Mouse (Mus musculus) gastrocnemius, adult 18-20 months (tissue): ENCODE measurements around the gene Fgfr2. TPM values are rescaled to one million over a fixed set of nuclear protein-coding genes. Genes with fewer than 3 reads are reported as not detected.

Source experiments
- DNase-seq: peaks from one replicate; pipeline ENCODE4 v3.0.0; 2021; ENCODE audit warnings: low spot score
- total RNA-seq, 2 experiments: library from RNA; stranded (reverse); gene quantifications; 2 replicates each; pipeline ENCODE4 v1.2.3; 2021

Fgfr2 gene
- total RNA-seq, 2 experiments from 2014 or later: 0.43 to 0.88 TPM

DNA sequence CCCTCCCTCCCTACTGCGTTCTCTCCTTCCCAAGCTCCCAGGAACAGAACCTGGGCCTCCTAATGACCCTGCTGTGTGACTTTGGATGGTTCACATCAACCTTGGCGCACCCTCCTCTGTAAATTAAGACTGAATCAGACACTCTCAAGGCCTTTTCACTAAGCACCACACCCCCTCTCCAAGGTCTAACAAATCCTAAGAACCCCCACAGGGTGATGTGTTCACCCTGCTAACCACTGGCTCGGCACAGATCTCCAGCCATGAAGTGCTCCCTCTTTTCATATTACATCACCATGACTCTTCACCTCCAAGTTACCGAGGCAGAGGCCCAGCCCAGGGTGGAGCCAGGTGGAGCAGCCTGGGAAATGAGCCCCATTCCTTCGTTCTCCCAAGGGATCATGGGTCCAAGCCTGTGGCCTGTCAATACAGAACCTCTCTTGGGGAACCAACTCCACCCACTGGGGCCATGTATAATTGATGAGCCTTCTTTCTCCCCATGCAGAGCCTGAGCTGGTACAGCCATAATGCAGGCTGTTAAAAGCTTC, 777.6 kb downstream of the Fgfr2 start:
- DNase-seq: no peak

DNA sequence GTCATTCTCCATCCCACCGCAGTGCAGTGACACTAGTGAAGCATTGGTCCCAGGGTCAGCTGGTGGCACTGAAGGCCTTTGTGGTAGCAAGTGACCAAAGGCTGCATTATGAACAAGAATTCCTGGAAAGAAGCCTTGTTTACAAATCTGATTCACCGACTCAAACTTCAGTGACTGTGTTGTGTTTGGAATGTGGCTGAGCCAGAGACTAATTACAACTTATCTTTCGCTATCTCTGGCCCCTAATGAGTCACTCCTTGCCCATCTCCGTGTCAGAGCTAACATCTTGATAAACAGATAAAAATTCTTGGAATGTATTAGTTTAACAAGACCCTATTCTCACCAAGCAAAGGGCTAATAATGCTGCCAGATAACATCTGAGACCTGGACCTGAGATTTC, 778.5 kb downstream of the Fgfr2 start:
- DNase-seq: no peak

DNA sequence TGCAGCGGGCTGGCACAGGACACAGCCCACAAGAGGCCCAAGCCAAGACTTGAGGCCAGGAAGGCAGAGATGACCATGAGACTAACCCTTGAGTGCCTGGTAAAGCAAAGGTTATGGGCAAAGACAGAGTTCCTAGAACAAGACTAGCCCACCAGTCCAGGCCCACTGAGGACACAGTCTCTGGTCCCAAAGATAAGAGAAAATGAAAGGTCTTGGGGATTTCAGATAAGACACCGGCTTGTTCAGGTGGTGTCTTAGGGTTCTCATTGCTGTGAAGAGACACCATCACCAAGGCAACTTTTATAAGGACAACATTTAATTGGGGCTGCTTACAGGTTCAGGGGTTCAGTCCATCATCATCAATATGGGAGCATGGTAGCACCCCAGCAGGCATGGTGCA, 779.2 kb downstream of the Fgfr2 start:
- DNase-seq: no peak

DNA sequence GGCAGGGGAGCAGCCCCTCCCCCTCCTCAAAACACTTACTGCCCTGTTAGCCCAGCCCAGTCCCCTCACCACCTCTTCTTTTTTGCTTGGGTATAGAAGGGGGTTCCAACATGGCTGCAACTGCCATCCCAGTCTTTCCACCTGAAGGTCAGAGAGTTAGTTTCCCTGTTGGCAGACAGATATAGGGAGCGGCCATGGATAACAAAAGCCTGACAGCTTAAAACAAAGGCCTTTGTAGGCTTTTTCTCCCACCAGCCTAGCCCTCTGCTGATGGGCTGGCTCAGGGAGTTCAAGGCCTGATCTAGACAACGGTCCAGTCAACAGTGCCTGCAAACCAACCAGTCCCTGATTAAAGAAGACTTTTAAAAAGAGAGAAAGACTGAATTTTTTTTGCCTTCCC, 780.0 kb downstream of the Fgfr2 start:
- DNase-seq: no peak

DNA sequence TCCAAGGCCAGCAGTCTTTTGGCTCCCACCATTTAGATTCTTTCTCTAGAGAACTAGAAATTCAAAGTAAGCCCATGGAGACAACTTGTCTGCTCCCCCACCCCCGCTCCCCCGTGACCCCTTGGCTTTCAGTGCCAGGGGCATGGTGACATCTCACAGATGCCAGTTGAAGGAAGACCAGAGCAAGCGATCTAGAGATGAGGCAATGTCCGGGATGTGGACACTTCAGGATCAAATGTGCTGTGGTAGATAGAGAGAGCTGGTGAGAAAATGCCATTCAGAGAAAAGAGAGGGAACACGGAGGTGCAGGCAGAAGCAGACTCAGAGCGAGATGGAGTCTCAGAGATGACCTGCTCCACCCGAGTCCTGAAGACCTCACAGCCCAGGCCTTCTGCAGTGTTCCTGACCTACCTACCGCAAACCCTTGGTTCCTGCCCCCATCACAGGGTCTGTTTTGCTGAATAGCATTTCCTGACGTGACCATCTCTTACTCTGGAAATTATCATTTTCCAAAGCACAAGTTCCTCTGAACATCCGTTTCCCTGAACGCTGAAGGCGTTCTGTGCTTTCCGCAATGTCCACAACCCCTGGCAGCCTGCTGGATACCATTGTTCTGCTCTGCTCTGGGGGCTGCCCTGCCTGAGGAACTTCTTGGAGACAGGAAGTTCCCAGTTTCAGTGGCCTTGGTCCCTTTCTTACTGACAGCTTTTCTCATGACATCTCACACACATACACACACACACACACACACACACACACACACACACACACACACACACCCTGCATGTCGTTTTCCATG, 783.9 kb downstream of the Fgfr2 start:
- DNase-seq: no peak

DNA sequence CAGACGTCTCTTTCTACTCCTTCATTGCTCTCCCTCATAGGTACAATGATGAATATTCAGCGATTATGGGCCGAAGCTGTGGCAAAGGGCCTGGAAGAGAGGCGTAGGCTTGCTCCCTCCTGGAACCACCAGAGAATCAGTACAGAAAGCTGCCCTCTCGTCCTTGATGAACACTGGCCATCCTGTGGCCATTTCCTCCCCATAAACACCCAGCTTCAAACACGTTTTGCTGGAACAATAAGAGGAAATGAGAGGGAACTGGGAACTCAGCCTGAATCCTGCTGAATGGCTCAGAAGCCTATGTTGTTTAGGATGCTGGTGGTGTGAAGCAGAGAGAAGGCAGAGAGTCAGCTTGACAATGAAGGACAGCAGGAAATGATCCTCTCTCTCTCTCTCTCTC, 784.8 kb downstream of the Fgfr2 start:
- no peak for DNase-seq

DNA sequence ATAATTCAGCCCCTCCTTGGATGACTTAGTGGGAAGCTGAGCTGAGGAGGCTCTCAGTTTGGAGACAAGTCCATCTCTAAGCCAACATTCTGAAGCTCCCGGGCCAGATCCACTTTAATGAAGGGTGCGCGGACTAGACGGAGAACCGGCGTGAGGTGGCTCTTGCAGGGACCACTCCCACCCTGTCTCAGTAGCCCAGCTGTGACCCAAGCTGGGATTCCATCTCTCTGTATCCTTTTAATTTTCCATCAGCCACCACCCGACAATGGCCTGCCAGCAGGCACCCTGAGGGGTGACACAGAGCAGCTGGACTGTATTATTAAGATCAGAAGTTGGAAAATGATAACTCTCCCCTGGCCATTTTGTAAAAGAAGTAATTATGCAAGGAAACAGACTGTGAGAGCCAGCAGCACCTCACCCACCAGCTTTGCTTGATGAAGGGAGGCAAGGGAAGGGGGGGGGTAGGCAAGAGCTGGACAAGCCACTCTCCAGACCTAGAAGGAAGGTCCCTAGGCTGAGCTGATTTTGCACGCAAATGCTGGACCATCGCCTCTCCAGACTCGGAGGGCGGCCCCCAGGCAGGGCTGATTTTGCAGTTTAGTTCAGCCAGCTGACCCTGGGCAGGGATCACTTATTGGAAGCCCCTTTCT, 785.8 kb downstream of the Fgfr2 start:
- DNase-seq: no peak

DNA sequence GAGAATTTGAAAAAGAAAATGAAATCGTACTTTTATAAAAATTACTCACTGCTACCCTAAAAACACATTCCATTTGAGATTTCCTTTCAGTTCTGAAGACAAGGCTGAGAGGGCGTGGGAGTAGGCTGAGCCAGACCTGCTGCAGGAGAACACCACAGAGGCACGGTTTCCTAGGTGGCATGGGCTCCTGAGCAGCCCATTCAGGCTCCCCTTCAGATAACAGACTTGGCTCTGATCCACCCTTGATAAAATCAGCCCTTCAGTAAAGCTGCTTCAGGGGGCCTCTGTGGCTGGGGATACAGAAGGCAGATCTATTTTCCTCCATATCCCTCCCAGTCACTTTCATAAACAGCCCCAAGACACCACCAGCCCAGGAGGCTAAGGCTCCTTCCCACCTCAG, 786.4 kb downstream of the Fgfr2 start:
- DNase-seq: no peak

DNA sequence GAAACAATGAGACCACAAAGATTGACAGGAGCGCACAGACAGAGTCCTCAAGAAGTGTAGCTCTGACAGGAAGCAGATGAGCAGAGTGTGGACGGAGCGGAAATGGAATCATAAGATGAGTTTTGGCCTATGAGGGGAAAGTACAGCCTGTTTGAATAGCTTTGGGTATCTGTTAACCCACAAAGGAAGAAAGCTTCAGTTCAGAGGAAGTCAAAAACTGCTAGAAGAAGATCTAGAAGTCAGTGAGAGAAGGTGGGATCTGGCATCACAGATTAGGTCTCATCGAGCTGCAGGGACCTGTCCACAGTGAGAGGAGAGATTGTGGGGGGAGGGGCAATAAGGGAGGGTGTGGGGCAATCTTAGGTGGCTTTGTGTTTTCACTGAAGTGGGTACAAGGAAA, 787.8 kb downstream of the Fgfr2 start:
- no peak for DNase-seq

DNA sequence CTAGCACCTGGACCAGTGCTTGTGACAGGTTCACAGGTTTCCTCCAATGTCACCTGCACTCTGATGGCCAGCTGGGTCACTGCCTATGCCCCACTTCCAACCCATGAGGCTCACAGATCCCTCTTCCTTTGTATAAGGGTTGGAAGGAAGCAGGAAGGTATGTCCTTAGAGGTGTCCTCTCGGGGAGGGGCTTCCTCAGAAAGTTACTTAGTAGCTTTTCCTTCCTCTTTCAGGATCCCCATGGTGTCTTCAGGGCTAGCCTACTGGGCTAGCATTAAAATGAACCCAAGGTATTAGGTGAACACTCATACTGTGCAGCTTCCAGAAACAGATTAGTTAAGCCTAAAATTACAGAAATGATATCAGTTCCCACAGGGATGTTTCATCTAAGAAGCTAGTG, 790.1 kb downstream of the Fgfr2 start:
- DNase-seq: no peak

DNA sequence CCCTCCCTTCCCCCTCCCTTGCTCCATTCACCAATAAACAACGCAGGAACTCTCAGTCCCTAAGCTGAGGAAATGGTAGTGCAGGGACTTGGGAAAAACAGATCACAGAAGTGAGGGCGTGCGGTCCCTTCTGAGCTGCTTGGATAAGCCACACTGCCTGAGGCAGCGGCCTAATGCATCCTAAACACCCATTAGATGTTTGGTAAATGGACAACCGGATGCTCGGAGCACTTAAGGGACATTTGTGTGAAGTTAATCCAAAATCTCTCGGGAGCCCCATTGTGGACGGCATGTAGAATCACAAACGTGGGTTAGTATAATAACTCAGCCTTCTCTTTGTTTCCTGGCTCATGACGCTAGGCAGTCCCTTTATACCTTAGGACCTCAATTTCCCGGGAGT, 791.0 kb downstream of the Fgfr2 start:
- no peak for DNase-seq

DNA sequence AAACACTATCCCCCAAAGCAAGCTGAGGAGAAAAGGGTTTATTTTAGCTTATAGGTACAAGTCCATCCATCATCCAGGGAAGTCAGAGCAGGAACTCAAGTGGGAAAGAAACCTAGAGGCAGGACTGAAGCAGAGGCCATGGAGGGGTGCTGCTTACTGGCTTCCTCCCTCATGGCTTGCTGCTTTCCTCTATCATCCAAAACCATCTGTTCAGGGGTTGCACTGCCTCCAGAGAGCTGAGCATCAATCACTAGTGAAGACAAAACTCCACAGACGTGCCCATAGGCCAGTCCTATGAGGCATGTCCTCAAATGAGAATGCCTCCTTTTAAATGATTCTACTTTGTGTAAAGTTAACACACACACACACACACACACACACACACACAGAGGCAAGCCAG, 793.0 kb downstream of the Fgfr2 start:
- no peak for DNase-seq

DNA sequence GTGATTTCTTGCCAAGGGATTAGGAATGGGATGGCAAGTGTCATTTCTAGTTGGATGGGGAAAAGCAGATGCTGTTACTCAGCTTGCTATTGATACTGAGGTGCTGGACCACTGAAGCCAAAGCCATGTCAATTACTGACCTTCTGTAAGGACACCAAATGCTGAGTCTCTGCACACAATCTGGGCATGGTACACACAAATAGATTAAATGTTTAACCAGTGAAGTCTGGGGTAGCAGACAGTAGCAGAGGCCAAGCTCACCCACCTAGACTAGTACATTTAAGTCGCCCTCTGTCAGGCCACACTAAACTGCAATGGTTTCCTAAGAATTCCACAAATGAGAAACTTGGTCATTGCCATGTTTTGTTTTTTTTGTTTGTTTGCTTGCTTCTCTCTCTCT, 794.5 kb downstream of the Fgfr2 start:
- DNase-seq: no peak

DNA sequence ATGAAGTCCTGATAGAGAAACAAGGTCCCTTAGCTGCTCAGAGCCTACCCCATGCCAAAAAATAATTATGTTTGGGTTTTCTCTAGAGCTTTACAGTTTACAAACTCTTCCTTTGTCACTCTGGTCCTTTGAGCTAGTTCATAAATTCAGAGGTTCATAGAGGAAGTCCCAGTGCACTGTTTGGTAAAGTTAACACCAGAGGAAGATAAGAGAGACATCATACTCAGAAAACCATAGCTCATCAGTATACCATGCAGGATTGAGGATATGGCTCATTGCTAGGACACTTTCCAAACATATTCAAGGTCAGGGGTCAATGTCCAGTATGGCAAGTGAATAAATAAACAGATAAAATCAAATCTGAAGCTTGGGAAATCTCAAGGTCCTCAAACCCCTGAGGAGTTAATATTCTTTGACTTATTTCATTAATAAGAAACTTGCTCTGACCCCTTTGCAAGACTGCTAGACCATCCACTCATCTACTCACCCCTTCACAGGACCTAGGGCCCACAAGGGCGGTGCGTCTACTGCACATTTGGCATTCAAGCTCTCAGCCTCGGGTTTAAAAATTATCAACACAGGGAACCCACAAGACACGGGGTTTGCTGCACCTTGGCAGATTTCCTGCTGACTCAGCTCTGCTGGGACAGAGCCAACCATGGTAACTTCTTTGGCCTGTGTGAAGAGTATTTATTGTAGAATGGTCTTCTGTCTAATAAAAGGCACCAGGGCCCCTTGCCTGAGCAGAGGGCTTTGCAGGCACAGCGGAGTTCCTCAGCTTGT, 797.4 kb downstream of the Fgfr2 start:
- DNase-seq: peak; percentile 47

DNA sequence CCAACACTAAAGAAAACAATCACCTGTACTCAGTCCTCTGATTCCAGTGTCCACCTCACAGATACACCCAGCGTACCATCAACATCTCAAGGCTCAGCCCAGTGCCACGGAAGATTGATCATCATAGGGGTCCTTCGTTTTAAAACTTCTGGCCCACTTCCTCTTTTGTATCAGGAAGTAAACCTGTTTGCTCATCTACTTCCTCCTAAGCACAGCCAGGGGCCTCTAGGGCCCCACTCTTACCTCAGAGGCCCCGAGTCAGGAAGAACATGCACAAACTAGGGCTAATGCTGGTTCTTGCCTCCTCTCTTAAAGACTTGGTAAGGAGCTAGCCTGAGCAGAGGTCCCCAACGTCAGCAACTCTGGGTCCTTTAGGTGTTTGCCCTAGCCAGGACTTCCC, 799.7 kb downstream of the Fgfr2 start:
- DNase-seq: no peak

DNA sequence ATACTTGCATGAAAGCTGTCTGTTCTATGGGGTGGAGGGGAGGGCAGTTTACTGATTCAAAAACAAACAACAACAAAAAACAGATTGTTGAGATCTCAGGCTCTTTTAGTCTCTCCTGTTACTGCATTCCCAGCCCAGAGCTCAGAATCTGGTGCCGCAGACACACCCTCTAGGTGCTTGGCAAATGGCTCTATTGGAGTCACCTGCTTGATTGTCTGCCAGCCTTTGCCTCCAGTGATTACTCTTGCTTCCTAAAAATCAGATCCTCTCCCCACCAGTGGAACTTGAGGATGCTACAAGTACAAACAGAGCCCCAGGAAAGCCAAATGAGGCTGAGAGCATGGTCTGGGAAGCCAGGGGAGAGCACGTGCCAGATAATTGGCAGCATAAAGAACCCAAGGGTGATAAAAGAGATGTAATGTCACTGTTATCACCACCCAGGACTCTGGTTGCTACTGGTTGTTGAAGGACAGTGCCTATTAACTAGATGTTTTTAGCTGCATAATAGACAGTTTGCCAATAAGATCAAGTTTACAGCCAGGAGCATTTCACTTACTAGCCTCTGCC, 801.7 kb downstream of the Fgfr2 start:
- DNase-seq: no peak

DNA sequence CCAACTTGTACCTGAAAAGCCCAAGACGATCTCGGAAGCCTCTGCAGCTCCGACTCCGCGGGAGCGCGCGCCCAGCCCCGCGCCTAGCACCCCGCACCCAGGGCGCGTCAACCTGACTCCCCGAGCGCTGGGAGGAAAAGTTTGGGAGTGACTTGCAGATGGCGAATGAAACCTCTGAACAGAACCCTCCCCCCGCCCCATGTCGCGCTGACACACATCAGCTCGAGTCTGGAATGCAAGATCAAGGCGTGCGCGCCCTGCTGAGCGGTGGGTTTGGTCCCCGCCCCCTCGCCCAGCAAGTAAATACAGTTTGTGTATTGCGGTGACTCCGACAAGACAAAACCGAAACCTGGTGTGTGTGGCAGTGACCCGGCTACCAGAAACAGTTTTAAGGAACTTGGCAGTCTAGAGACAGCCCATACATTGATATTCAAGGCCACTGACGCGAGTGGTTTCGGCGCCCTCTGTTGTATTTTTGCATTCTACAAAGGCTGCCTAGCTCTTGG, 806.1 kb downstream of the Fgfr2 start, which contains the start of gene Chst15:
TSS of gene Chst15 (minus strand) at position 193 of the 506 bp plus-strand sequence.
- no peak for DNase-seq

DNA sequence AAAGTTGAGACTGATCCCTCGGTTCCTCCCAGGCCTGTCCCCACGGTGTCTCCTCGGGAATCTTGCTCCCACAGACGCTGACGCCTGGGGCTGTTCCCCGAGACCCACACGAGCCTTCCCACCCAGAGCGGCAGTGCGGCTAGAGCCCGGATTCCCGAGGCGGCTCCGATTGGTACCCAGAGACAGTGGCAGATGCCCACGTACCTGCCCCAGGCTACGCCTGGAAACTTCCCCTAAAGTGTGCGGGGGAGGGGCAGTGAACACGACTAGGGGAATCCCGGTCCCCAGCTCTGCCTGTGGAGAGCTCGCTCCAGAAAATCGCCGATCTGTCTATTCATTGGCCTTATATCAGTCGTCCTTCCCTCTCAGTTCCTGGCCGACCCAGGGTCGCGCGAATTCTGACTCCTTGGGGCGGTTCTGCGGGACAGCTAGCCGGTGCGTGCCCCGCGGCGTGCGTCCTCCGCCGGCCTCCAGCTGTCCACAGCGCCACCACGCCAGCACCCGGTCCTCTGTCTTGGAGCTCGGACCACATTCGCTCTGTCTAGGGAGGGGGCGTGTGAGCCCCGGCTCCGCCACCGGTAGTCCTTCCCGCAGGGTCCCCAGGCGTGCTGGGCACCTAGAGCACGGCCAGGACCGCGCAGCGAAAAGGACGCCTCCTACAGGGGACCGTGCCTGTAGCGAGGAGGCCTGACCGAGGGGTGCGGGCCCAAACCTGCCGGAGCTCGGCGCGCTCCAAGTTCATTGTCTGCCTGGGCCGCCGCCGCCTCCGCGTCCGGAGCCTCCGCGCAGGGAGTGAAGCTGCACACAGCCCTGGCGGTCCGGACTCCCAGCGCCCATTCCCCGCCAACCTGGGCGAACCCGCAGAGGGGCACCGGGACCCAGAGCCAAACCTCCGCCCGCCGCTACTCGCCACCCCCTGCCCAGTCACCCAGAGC, 806.8 kb downstream of the Fgfr2 start:
- peak; percentile 48 for DNase-seq

DNA sequence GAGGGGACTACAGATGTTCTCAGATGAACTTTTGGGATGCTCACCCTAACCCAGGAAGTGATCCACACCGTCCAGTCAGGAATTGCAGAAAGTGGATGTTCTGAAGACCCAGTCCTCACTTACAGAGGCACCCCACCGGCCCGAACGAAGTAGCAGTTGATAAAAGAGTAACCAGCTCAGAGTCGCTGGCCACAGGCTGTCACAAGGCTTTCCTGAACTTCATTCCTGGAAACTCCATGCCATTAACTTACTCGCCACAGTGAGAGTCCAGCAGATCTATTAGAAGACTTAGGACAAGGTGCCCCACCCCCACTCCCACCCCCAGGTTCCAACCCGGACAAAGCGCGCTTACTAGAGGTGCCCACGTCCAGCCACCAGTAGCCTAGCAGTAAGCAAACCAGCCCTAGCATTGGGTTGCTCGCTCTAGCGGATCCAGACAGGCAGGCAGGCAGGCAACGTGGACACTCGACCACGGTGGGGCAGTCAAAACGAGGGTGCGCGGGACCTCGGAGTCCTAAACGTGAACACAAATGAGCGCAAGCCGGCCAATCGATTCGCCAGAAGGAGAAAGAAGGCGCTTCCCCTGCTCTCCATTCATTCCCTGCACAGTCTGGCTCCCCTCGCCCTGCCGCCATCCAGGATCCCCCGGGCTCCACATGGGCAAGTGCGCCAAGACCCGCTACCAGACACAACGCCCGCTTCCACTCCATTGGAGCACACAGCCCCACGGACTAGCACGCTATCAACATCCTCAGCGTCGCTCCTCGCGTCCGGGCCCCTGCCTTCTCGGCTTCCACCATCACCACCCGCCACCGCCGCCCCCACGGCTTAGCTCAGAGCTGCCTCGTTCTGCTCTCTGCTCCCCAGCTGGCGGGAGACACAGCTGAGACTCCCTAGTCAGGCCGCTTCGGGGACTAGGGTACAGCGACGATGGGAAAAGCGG, 807.7 kb downstream of the Fgfr2 start:
- peak; percentile 74 for DNase-seq
